Mouse (Mus musculus) ES-CJ7 (cell line): ENCODE results near the gene Scgb1c1.
"Not testable (repeated sequence)": the region's sequence is repeated elsewhere in the genome, so short reads cannot be mapped to it uniquely, and the experiment has no call there.

Source experiments
- DNase-seq: peaks from one replicate; pipeline ENCODE4 v3.0.0; 2011; ENCODE audit warnings: low read depth, low spot score

The Scgb1c1 gene

GRCm38 (mm10) chr7:140879355-140879754, 34.0 kb downstream of the Scgb1c1 start:
- DNase-seq: no peak

GRCm38 (mm10) chr7:140880419-140880818, 35.1 kb downstream of the Scgb1c1 start:
- no peak for DNase-seq

GRCm38 (mm10) chr7:140880865-140881515, 35.6 kb downstream of the Scgb1c1 start:
- peak; percentile 79 for DNase-seq

GRCm38 (mm10) chr7:140881696-140882468, 36.5 kb downstream of the Scgb1c1 start, which contains the start of the genes Psmd13 and Sirt3:
TSS of gene Psmd13 (plus strand) at chr7:140881968.
TSS of gene Sirt3 (minus strand) at chr7:140882309.
- DNase-seq: peak; percentile 96

GRCm38 (mm10) chr7:140882469-140882803, 37.1 kb downstream of the Scgb1c1 start:
- DNase-seq: no peak

- not testable (repeated sequence) for DNase-seq
Observed at GRCm38 (mm10) chr7:140890636-140891035, 45.3 kb downstream of the Scgb1c1 start.

GRCm38 (mm10) chr7:140894031-140894430, 48.7 kb downstream of the Scgb1c1 start:
- DNase-seq: no peak

- no peak for DNase-seq
Observed at GRCm38 (mm10) chr7:140894611-140895010, 49.3 kb downstream of the Scgb1c1 start.
